Mouse (Mus musculus) urinary bladder, adult 2 months (tissue): Measurements from ENCODE around the gene Hoxd9. TPM values are rescaled to one million over a fixed set of nuclear protein-coding genes. Genes with fewer than 3 reads are reported as not detected.

Experiments used
- DNase-seq: peaks from one replicate; pipeline ENCODE4 v3.0.0; 2022; ENCODE audit warnings: low spot score
- polyA plus RNA-seq: library from polyadenylated mRNA; depleted of rRNA; stranded (reverse); fragments of >200 nt; gene quantifications from 2 replicates; pipeline ENCODE4 v1.2.3, GENCODE M21; 2012

The Hoxd9 gene
- polyA plus RNA-seq, 1 experiment: 9.1 TPM

DNA sequence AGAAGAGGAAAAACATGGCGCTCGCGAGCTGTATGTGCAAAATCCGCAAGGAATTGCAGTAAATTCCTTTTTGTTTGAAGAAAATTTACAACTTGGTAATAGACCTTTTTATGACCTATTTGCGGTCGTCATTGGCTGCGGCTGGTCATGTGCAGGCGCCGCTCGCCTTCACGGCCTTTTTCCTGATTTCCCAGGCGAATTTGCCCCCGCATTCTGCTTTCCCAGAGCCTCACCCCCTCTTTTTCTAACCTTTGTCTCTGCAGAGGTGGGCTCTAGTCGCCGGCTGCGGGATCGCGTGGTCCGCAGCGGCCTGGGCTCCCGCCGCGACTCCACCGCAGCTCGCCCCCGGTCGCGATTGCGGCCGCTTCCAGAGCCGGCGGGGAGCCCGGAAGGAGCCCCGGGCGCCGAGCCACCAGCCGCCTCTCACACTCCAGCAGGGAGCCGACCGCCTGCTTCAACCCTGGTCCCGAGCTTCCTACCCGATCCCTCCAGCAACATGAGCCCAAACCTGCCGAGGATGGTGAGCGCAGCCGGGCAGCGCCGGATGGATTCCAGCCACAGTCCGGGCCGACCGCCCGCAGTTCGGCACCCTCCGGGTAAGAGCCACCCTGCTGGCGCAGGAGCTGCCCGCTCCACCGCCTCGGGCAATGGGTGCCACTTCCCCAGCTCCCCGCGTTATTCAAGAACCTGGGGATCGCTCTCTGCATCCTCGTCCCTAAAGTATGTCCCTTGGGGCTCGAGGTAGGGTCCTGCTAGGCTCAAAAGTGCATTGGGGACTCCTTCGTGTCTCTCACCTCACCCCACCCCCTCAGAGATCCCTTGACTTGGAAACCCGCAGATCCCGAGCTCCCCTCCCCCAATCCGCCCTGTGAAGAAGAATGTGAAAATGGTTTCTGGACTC, 14.4 kb downstream of the Hoxd9 start, which contains the start of the genes Hoxd3 and Hoxd4:
Hoxd3 (plus strand) TSS at position 207 of the 901 bp plus-strand sequence.
Hoxd4 (plus strand) TSS at position 209 of the 901 bp plus-strand sequence.
- DNase-seq: peak; percentile 74

DNA sequence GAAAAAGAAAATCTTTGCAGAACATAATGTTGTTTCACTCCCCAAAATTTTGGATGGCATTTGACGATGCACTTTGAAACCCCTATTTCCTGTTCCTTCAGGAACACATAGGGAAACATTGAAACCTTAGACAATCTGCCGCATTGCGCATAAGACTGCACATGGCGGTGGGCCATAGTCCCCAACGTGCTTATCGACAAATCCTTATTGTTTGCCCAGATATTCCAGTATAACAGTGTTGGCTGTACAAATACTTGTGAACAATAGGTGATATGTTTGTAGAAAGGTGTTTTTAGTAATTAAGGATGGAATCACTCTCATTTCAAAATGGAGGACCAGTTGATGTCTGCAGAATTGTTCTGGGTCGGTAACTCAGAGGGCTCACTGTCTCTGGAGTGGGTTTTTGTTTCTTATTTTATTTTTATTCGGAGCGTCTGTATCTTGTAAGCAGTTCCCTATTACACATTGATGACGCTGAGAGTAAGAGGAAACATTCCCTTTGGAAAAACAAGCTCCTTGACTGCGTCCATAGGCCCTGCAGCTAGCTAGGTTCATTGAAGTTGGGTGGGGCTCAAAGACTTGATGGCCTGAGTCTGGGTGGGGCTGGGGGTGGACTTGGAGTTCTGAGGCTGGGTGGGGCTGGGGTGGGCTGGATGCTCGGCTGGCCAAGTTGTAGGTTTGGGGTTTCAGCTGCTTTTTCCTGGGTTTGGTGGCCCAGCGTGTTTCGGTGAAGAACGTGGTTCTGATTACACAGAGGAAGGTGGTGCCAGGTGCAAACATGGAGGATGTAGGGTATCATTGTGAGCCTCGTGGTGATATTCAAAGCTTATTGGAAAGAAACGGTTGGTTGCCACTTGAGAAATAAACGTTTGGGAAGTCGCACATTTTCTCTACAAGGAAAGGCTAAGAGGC, 16.0 kb downstream of the Hoxd9 start:
- DNase-seq: no peak

DNA sequence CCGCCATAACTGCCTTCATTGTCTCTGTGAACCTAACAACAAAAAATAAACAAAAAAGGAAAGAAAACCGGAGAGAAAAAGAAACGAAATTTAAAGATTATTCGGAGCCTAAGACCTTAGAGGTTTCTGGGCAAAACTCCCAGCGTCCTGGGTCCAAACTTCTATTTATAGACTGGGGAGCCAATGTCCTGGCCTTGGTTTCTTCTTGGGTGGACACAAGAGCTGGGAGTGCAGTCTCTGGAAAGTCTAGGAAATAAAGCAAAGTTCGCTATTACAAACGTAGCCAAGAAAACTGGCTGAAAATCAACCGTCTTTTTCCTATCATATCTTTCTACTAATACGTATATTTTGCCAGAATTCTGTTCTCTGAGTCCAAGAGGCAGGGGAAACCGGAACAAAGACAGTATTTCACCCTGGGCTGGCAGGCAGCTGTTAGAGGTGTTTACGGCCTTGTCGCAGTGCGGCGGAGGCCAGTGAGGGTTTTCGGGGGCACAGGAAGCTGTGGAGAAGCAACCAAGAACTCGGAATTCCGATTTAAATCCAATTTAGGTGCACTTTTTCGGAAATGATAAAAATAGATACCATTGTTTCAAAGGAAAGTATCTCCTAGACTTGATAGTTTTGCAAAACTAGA, 16.7 kb downstream of the Hoxd9 start:
- no peak for DNase-seq

DNA sequence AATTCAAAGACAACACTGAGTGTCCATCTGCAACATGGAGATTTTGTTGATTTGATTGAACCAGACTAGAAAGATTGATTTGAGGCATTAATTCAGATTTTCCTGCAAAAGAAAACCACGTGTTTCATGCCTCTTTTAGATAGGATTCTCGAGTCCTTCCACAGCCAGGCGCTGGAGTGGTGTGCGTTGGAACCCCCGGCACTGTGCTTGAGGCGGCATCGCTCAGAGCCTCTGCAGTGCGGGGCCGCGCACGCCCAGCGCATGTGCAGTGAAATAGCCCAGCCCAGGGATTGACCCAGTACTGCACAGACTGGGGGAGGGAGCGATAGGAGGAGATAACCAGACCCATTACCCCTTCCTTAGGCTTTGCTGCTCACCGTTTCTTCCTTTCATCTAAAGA, 17.4 kb downstream of the Hoxd9 start:
- DNase-seq: peak; percentile 28

DNA sequence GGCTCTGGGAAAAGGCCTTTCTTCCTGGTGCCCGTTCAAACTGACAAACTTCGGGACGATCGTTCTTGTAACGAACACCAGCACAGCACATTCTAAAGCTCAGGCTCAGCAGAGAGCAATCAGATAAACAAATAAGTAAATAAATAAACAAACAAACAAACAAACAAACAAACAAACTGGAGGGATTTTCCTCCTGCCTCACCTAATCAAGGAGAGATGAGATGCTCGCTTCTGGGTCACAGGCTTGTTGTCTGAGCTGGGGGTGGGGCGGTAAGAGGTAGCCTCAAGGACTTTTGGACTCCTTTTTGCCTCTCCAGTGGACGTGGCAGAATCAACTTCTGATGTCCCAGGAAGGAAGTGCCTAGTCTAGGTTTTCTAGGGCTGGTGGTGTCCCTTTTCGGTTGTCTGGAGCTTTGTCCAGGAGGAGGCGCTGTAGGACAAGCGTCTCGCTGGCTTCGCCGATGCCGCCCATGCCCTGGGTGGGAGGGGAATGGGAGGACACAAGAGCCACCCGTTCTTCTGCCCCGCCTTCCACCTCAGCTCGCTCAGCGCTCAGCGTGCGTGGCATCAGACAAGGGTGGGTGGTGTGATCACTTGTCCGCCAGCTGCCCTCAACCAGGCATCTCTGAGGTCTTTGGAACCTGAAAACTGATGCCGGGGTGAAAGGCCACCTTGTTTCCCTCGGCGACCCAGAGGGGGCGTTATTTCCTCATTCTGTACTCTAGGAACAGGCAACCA, 18.1 kb downstream of the Hoxd9 start:
- peak; percentile 80 for DNase-seq

DNA sequence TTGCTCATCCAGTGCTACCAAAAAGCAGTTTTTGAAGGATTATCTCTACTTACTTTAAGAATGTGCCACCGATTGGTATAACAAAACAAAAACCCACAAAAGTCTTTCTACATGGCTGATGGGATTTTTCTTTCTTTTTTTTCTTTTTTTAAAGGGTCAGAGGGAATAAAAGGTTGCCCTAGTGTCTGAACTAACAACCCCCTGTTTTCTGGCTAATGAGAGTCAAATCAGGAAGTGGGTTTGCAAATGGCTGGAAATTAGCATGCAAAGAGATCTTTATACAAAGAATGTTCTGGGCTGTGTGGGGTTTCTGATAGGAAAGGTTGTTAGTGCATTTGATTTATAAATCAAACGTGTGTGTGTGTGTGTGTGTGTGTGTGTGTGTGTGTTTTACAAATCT, 22.9 kb downstream of the Hoxd9 start:
- no peak for DNase-seq

DNA sequence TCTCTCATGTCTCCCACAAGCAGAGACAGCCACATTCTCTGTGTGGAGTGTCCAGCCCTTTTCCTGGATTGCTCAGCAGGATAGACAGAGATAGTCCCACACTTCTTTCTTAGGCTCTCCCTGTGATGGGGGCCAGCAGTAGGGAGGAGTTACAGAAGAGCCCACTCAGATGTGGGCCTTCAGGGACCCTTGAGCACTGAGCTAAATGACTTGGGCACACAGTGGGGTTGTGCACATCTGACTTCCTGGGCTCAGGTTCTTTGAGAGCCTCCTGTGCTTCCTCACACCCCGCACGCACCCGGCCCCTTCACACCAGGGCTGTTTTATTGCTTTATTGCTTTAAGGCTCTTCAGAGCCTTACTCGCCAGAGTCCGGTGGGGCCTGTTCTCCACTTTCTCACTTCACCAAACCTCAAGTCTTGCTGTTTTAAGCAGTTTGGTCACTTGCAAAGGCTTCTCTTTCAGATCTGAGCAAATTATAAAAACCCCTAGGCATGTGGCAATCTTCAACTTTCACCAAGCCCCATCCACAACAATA, 23.5 kb downstream of the Hoxd9 start:
- DNase-seq: no peak

DNA sequence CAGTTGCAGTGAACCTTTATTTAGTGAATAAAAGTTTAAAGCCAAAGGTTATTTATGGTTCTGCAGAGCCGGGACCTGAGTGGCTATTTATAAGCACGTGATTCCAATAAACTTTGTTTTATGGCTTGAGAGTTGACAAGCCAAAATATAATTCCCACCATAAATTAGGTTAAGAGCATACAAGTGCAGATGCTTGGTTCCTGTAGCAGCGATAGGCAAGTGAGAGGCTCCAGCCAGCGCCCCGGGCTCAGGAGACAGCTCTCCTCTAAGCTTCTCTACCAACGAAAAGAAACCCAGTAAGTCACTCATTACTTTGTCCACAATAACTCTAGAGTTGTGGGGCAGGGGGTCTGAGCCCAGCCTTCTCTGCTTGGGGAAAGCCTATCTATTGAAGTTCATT, 24.4 kb downstream of the Hoxd9 start:
- DNase-seq: no peak

DNA sequence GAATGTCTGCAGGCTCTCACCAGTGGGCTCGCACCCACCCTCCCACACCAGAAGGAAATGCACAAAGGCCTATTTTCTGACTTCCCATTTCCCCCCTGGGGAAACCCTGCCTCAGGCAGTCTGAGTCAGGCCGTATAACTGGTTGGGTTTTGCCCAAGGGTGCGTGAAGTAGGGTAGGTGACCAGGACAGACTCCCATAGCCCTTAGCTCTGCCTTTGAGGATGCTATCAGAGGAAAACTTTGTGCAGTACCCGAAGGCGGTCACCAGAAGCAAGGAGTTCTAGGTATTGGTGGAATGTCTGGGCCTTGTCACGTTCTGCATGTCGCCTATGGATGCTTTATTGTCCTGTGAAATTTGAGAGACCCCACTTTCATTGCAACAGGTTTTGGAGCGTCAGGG, 25.4 kb downstream of the Hoxd9 start:
- DNase-seq: no peak

DNA sequence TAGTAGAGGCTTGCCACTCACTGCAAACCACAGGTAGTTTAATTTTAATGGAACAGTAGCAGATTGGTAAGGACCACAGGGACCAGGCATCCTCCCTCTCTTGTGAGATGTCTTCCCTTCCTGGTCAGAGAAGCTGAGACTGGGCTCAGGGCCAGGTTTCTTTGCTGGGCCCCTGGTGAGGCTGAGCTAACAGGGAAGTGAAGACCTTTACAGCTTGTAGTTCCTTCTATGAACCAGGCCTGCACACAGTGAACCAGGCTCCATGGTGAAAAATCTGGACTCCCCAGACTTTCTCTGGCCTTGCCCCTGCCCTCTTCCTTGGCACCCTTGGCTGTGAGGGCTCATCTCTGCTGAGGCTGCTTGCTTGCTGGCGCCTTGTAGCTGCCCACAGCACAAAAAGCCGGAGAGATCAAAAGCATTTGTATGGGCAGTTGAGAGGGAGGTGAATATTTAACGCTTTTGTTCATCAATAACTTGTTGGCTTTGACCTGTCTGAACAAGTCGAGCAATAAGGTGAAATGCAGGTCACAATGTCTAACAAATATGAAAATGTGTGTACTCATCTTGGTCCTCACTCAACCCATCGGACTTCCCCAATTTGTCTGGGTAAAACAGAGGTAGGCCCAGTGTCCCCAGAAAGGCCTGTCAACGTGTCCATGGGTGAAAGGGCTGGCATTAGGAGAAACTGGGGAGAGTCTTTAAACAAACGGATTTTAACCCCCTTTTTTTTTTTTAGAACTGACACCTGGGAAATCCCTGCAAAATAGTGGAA, 26.9 kb downstream of the Hoxd9 start:
- DNase-seq: no peak

DNA sequence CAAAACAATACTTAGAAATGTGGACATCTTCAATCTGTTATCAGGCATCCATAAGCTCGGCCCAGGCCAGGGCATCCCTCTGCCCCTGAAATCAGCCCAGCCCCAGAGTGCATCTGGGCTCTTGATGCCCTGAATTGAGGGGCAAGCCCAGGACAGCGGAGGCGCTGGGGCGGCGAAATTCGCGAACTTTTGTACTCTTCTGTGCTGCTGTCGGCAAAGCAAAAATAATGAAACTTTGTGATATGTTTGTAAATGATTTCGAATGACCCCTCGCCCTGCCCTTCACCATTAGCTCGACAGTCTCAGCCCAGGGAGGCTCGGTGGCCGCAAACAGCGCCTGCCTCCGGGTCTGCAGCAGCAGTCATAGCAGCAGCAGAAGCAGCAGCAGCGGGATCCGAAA, 27.6 kb downstream of the Hoxd9 start:
- no peak for DNase-seq

DNA sequence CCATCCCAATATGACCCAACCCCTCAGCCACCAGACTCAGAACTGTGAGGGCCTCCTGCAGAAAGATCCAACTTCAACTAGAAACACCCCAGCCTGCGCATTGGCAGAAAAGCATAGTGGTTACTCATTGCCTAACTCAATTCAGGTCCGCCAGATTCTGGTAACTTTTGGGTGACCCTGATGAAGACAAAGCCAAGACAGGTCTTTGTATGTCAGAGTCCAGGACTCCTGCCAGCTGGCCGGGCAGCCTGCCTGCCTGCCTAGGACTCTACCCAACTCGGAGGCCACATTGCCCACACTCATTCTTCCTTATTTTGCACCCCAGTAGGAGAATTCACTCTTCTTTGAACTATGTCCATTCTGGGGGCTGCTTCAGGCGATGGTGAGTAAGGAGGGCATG, 29.0 kb downstream of the Hoxd9 start, which contains the start of gene Gm28230:
Gm28230 (plus strand) TSS at position 178 of the 400 bp plus-strand sequence.
- DNase-seq: no peak

DNA sequence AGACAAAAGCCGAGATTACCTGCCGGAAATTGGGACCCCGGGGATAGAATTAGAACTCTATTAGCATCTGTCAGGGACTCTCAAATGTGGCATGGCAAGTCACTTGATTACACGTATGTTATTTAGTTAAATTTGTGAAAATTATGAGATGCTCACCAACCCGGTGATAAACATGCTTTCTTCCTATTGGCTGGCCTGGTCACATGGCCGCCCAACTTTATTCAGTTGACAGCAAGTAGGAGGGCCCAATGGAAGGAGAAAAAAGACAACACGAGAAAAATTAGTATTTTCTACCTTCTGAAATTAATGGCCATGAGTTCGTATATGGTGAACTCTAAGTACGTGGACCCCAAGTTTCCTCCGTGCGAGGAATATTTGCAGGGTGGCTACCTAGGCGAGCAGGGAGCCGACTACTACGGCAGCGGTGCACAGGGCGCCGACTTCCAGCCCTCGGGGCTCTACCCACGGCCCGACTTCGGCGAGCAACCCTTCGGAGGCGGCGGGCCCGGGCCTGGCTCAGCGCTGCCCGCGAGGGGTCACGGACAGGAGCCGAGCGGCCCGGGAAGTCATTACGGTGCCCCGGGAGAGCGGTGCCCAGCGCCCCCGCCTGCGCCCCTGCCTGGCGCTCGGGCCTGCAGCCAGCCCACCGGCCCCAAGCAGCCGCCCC, 29.6 kb downstream of the Hoxd9 start:
- DNase-seq: no peak

DNA sequence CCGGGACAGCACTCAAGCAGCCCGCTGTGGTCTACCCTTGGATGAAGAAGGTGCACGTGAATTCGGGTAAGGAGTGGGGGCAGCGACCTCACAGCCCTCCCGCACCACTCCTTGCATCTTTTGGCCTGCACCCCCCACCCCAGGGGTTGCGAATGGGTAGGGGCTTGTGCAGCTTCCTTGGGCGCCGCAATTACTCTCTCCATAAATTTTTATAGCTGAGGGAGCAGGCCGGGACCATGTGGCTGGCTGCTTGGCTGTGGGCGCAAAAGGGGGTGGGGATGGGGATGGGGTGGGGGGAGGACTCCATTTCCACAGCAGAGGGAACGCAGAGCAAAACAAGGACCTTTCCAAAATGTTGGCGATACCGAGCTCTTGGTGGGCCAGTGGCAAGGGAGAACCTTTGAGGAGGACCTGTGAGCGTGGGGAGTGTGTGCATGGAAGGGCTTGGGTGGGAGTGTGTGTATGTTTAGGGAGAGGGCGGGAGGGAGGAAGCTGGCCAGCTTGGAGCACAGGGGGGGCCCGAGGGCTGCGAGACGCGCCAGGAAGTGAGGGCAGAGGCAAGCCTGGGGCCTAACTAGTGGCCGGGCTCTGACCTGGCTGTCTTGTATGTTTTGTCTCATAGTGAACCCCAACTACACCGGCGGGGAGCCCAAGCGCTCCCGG, 30.2 kb downstream of the Hoxd9 start:
- no peak for DNase-seq

DNA sequence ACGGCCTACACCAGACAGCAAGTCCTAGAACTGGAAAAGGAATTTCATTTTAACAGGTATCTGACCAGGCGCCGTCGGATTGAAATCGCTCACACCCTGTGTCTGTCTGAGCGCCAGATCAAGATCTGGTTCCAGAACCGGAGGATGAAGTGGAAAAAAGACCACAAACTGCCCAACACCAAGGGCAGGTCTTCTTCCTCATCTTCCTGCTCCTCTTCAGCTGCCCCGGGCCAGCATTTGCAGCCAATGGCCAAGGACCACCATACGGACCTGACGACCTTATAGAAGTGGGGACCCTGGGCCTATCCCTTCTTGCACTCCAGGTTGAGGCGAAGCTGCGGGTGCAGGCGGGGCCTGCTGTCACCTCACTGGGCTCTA, 30.8 kb downstream of the Hoxd9 start:
- no peak for DNase-seq

DNA sequence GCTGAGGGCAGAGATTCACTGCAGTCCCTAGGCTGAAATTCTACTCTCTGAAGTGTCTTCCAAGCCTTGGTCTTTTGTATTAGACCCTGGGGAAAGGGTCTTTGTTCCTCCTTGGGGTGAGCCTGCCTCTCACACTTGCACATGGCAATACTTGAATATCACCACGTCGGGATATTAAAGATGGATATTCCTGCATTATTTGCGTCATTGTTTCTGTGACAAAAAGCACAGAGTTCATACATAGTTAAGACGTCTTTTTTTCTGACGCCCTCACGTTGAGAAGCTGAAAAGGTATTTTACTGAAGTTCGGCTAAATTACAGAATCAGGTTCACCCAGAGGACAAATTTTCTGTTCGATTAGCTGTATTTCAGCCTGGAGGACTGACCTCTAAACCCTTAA, 32.8 kb downstream of the Hoxd9 start:
- no peak for DNase-seq

DNA sequence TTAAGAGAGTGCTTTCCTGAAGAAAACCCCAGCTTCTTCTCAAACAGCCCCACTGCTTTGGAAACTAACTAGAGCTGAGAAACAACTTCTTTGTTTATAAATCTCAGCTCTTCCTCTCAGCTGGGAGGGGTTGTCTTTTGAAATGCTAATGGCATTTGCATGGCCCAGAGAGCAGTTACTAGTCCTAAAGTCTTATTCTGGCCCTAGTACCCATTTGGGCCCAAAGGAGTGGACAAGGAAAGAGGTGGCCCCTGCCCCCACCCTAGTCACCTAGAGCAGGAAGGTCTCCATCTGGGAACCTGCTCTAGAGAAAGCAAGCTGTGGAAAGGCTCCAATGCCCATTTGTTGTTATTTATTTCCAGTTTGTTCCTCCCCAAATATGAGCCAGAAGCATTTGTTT, 33.5 kb downstream of the Hoxd9 start:
- DNase-seq: no peak

DNA sequence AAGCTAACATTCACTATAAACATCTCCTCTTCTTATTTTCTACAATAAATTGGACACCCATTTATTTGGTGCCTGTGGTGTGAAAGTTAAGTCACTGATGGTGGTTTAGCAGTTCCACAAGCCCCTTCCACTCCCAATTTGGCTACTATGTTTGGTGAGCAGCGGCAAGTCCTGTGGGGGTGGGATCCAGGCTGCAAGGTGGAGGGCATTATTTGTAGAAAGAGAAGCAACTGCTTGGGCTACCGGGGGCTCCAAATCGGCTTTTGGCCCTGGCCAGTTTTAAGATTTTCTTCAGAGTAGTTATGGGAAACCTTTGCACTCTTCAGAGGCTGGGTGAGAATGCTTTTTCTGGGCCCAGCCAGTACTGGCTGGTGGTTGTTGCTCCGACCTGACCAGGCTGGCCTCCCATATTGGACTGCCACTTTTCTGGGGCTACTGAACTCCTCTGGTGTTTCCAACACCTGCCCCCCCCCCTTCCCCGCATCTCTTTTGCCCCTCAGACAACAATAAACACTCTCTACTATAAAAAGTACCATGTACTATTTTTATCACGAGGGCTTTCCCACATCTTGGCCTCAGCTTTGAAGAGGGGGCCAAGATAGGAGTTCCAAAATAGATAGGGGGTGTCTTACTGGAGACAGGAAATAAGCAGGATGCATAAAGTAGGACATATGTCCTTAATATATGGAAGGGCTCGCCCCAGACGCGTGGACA, 34.4 kb downstream of the Hoxd9 start:
- no peak for DNase-seq
